Mouse (Mus musculus): ENCODE results near the gene Spin1.
"Not testable (repeated sequence)": the region's sequence is repeated elsewhere in the genome, so short reads cannot be mapped to it uniquely, and the experiment has no call there.

The Spin1 gene

DNA sequence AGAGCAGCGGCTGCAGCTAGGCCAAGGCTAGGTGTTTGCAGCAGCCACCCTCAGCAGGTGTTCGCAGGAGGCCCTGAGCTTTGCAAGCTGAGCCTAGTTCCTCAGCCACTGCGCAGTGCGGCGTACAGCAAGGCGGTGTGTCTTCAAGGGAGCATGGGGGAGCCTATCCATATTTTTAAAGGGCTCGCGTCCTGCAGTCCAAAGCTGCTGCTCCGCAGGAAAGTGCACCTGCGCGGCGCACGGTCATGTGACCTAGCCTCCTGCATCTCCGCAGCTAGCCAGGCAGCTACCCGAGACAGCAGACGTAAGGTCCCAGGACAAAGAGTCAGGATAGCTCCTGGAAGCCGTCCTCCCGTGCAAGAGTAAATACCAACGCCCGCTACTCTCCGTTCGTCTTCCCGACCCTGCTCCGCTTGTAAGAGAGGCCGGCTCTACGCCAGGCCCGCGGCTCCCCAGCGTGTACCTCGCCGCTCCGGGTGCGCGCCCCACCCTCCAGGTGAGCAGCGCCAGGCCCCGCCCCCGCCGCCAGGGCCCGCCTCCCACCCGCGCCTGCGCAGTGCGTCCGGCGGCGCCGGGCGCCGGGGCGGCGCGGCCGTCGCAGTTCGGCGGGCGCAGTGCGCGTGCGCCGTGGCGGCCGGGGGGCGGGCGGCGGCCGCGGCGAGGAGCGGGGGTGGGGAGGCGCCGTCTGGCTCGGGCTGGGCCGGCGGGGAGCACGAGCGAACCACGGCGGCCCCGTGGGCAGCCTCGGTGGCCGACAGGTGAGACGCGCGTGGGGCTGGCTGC is at the start of gene Spin1:
Gene Spin1, plus strand, starts transcription at position 648 of the 783 bp plus-strand sequence.
- peak; percentile 83 to 91 for DNase-seq

DNA sequence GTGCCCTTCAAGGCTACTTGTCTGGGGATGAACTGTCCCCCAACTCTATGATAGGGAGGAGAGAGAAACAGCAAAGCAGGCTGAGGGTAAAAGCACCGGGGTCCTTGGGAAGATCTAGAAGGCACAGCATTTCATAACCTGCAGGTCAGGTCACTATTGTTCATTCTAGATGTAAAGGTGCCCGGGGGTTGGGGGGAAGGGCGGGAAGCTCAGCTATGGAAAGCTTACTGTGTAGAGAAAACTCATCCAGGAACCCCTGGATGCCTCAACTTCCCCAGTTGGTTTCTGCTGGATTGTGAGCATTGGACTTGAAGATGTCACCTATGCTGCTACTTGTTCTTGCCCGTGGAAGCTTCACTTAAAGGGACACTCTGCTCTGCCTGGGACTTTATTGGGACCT is 49.7 kb upstream of the Spin1 start:
- DNase-seq, result no peak

DNA sequence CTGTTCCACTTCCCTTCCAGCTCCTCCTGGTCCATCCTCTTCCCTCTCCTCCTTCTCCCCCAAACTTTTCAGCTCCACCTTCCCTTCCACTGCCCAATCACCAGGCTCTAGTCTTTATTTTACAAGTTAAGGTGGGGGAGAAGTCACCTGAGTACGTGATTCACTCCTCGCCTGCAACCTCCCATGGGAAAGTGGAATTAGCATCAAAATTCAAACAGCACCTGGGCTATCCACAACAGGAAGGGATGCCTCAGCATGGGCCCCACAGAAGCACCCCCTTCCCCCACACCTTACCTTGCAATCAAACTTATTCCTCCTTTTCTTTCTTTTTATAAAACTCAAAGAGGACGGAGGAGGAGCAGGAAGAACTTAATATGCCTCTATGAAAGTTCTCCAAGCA is 48.3 kb upstream of the Spin1 start:
- DNase-seq, result no peak

GRCm38 (mm10) chr13:51063024-51063423 is 37.7 kb upstream of the Spin1 start:
- DNase-seq, result no peak

DNA sequence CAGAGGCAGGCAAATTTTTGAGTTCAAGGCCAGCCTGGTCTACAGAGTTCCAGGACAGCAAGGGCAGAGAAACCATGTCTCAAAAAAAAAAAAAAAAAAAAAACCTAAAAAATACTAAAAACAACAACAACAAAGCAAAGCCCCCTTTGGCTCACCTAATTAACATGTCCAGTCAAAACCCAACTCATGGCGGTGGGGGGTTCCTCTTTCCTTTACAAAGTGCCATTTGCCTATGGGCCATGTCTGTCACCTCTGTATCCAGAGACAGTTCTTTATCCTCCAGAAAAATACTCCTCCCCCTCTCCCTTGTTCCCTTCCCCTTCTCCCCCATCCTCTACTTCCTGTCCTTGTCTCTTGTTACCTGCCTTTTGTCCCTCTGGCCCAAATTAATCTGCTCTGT is 37.0 kb upstream of the Spin1 start:
- no peak for DNase-seq

- DNase-seq, result no peak
Observed at GRCm38 (mm10) chr13:51064429-51064828, 36.3 kb upstream of the Spin1 start.

GRCm38 (mm10) chr13:51071063-51071680 is 29.5 kb upstream of the Spin1 start:
- DNase-seq, result peak; percentile 39 to 74

DNA sequence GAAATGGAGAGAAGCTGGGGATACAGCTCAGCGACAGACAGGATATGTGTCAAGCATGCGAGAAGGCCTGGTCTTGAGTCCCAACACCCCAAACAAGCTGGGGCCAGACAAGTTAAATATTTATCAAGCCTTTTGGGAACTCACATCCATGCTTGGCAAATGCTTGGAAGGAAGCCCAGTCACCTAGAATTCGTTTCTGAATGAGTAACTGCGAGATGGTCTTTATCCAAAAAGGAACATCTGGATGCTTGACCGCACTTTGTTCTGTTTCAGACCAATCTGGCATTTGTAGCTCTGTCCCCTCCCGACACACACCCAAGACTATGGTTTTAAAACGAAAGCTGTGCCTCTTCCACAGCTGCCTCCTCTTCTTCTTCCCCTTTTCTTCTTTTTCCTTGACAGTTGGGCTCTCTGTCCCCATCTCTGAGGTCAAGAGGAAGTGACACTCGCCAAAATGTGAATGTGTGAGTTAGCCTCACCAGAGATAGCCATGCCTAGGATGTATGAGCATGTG is 28.9 kb upstream of the Spin1 start:
- peak; percentile 75 to 80 for DNase-seq

GRCm38 (mm10) chr13:51072917-51073843 is 27.5 kb upstream of the Spin1 start:
- DNase-seq, result no peak

GRCm38 (mm10) chr13:51074081-51074680 is 26.5 kb upstream of the Spin1 start:
- DNase-seq, result no peak

DNA sequence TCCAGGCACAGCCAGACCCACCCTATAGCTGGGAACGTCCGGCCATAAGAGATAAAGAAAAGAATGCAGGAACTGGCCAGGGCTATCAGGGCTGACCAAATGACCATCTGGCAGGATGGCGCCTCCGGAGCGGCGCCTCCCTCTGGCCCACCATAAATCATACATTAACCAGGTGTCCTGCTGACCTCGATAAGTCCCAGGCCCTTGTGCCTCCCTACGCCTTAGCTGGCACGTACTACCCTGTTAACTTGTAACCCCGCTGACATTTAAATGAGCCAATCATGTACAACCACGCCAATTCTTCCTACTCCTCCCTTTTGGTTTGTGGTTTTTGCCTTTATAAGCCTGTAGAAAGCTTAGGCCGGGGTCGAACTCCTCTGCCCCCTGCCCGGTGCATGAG is 24.5 kb upstream of the Spin1 start:
- DNase-seq, result not testable (repeated sequence)

GRCm38 (mm10) chr13:51078586-51078985 is 22.1 kb upstream of the Spin1 start:
- DNase-seq, result not testable (repeated sequence)

DNA sequence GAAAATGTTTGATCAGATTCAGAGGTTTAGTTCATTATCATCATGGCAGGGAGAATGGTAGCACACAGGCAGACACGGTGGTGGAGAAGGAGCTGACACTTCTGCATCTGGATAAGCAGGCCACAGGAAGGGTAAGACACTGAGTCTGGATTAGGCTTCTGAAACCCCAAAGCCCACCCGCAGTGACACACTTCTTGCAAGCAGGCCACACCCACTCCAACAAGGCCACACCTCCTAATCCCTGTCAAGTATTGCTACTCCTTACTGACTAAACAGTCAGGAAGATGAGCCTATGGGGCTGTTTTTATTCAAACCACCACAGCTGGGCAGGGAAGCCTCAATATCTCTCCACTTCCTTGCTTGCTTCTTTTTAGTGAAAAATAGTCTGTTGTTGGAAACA is 19.9 kb upstream of the Spin1 start:
- peak in 1 of 2 experiments; percentile 19 for DNase-seq

GRCm38 (mm10) chr13:51084241-51084640 is 16.4 kb upstream of the Spin1 start:
- DNase-seq, result no peak

- no peak for DNase-seq
Observed at GRCm38 (mm10) chr13:51085941-51086340, 14.7 kb upstream of the Spin1 start.

DNA sequence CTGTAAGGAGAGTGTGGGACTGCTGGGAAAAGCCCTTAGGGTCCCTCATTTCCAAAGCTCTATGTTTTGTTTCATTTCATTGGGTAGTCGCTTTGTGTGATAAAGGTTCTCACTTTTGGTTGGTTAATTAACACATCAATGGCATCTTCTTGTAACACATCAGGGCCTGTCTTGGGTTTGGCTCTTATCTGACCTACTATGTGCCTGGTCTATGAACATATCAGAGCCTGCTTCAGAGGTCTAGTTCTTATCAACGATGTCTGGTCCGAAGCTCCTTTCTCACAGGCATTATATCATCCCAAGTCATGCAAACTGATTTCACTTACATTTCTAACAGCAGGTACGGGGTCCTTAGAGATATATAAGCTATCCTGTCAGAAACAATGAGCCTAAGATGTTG is 13.4 kb upstream of the Spin1 start:
- DNase-seq, result no peak

DNA sequence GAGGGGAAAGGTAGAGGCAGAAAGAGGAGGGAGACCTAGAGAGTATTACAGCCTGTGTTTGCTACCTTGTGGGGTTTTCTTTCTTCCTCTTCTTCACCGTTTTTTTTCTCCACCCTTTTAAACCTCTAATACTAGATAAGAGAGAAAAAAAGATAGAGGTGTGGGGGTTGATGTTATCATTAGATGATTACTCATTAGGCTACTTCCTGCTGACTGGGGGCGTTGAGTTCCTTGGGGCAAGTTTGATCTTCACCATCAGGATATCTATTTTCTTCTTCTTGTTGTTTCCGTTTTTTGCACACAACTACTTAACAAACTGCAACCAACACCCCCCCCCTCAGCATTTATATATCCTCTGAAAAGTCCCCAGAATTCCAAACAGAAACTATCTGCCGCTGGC is 12.5 kb upstream of the Spin1 start:
- no peak for DNase-seq

- DNase-seq, result no peak
Observed at GRCm38 (mm10) chr13:51089058-51089457, 11.6 kb upstream of the Spin1 start.

DNA sequence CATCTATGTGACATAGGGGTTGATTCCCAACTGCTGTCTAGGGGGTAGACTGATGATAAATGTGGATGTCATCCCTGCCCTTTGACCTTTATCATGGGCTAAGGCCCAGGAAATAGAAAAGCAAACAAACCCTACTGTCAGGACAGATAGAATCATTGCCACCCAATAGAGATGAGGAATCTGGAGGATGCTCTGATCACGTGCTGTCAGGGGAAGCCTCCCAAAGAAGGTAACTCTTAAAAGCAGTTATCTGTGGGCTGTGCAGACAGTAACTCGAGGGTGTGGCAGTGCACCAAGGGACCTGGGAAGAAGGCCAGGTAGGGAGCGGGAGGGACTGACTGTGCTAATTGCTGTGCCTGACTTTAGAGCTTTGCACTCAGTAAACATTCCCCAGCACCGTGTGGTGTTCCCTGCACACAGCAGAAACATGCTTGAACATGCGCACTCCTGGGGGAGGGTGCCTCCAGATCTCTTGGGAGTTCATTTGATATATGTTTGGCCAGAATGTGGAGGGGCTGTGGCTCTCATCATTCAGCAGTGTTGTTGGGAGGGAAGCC is 10.5 kb upstream of the Spin1 start:
- DNase-seq, result no peak

DNA sequence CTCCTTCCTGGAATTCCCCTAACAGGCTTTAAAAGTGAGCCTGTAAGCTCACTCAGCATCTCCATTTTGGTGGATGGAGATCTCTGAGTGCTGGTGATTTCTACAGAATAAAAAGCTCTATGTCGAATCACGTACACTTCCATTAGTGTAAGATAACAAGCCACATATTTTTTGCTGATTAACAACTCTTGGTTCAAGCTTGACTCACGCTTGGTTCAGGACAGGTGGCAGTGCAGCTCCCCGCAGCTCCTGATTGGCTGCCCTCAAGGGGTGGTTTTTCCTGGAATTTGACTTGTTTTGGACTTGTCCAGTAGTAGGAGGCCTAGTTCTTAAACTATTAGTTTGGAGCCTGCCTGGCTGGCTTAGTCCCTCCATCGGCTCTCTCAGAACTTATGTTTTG is 7.2 kb upstream of the Spin1 start:
- no peak for DNase-seq

GRCm38 (mm10) chr13:51094323-51095195 is 6.1 kb upstream of the Spin1 start:
- no peak for DNase-seq

All from kidney, postnatal 25 days (tissue).